Mouse (Mus musculus) spleen, postnatal 36 days (tissue): ENCODE data around the gene Rflna.

Experiments used
- DNase-seq, 2 experiments: peaks; one replicate each; pipeline ENCODE4 v3.0.0; 2022; ENCODE audit warnings: low spot score in 2 of 2, mixed read lengths in 1 of 2

The Rflna gene

GRCm38 (mm10) chr5:125005871-125006652 lies 3.0 kb downstream of the Rflna start:
- no peak for DNase-seq

- DNase-seq, result no peak
Observed at GRCm38 (mm10) chr5:125006896-125007295, 3.9 kb downstream of the Rflna start.

- DNase-seq, result peak in 1 of 2 experiments; percentile 23
Observed at GRCm38 (mm10) chr5:125011166-125011565, 8.1 kb downstream of the Rflna start.

- no peak for DNase-seq
Observed at GRCm38 (mm10) chr5:125011628-125012027, 8.6 kb downstream of the Rflna start.

- DNase-seq, result peak; percentile 34 to 39
Observed at GRCm38 (mm10) chr5:125014497-125014896, 11.5 kb downstream of the Rflna start.

GRCm38 (mm10) chr5:125015066-125015465 lies 12.0 kb downstream of the Rflna start:
- DNase-seq, result no peak

GRCm38 (mm10) chr5:125015576-125015975 lies 12.6 kb downstream of the Rflna start:
- no peak for DNase-seq

- peak; percentile 29 to 36 for DNase-seq
Observed at GRCm38 (mm10) chr5:125016421-125017242, 13.6 kb downstream of the Rflna start.

GRCm38 (mm10) chr5:125017332-125017731 lies 14.3 kb downstream of the Rflna start:
- DNase-seq, result no peak

GRCm38 (mm10) chr5:125019099-125019498 lies 16.1 kb downstream of the Rflna start:
- DNase-seq, result no peak

GRCm38 (mm10) chr5:125021298-125021697 lies 18.3 kb downstream of the Rflna start:
- no peak for DNase-seq

GRCm38 (mm10) chr5:125024002-125024401 lies 21.0 kb downstream of the Rflna start:
- DNase-seq, result no peak

GRCm38 (mm10) chr5:125028371-125028770 lies 25.4 kb downstream of the Rflna start:
- DNase-seq, result no peak

- DNase-seq, result no peak
Observed at GRCm38 (mm10) chr5:125028911-125029310, 25.9 kb downstream of the Rflna start.

GRCm38 (mm10) chr5:125036483-125036882 lies 33.5 kb downstream of the Rflna start:
- no peak for DNase-seq

- no peak for DNase-seq
Observed at GRCm38 (mm10) chr5:125039377-125040027, 36.5 kb downstream of the Rflna start.

GRCm38 (mm10) chr5:125040128-125040584 lies 37.1 kb downstream of the Rflna start:
- DNase-seq, result peak; percentile 46 to 55

GRCm38 (mm10) chr5:125041578-125041977 lies 38.6 kb downstream of the Rflna start:
- DNase-seq, result no peak

- no peak for DNase-seq
Observed at GRCm38 (mm10) chr5:125043448-125043847, 40.4 kb downstream of the Rflna start.

- DNase-seq, result no peak
Observed at GRCm38 (mm10) chr5:125045202-125045601, 42.2 kb downstream of the Rflna start.

- no peak for DNase-seq
Observed at GRCm38 (mm10) chr5:125046436-125046835, 43.4 kb downstream of the Rflna start.

GRCm38 (mm10) chr5:125049481-125049880 lies 46.5 kb downstream of the Rflna start:
- no peak for DNase-seq
